Mouse (Mus musculus): ENCODE measurements around the gene Ppm1h. TPM values are rescaled to one million over a fixed set of nuclear protein-coding genes. Genes with fewer than 3 reads are reported as not detected.

Gene Ppm1h
- polyA plus RNA-seq, 1 experiment: 13.1 TPM

- H3K4me3 ChIP-seq (replicated peaks; ENCODE audit: control insufficient read depth, low read depth, low read length): no peak overlapping the region
- H3K27ac ChIP-seq (ENCODE audit: control insufficient read depth, insufficient read depth, low read depth, low read length, poor library complexity): no peak overlapping the region
- TF ChIP-seq POLR2A (IDR thresholded peaks at IDR 0.05; ENCODE audit: borderline replicate concordance, control insufficient read depth, low read depth, low read length): no peak
- WGBS: 83% methylated on average over 5 of the region's 5 CpGs
- H3K4me1 ChIP-seq (ENCODE audit: control insufficient read depth, insufficient read depth, low read length): no peaks in the 10 kb centered on the region
Observed at GRCm38 (mm10) chr10:122885301-122885700, 206.7 kb downstream of the Ppm1h start.

GRCm38 (mm10) chr10:122886055-122886915, 207.7 kb downstream of the Ppm1h start:
- Histone ChIP-seq H3K4me3 (replicated peaks; ENCODE audit: control insufficient read depth, low read depth, low read length) (no peak overlapping the region), H3K27ac (ENCODE audit: control insufficient read depth, insufficient read depth, low read depth, low read length, poor library complexity) (no peak overlapping the region), H3K4me1 (ENCODE audit: control insufficient read depth, insufficient read depth, low read length) (no peaks in the 10 kb centered on the region)
- no peak for TF ChIP-seq POLR2A (IDR thresholded peaks at IDR 0.05; ENCODE audit: borderline replicate concordance, control insufficient read depth, low read depth, low read length)
- TF ChIP-seq CTCF (IDR thresholded peaks at IDR 0.05; ENCODE audit: control insufficient read depth, insufficient read depth, low read length): no peak
- WGBS: 45% methylated on average over 26 of the region's 26 CpGs

- TF ChIP-seq CTCF (IDR thresholded peaks at IDR 0.05; ENCODE audit: control insufficient read depth, insufficient read depth, low read length) (no peak), POLR2A (IDR thresholded peaks at IDR 0.05; ENCODE audit: borderline replicate concordance, control insufficient read depth, low read depth, low read length) (no peak)
Observed at GRCm38 (mm10) chr10:122886916-122887527, 208.5 kb downstream of the Ppm1h start.

GRCm38 (mm10) chr10:122887528-122888183, 209.1 kb downstream of the Ppm1h start:
- H3K27ac ChIP-seq (ENCODE audit: control insufficient read depth, insufficient read depth, low read depth, low read length, poor library complexity): no peak overlapping the region
- no peak overlapping the region for H3K4me3 ChIP-seq (replicated peaks; ENCODE audit: control insufficient read depth, low read depth, low read length)
- WGBS: 86% methylated on average over 10 of the region's 10 CpGs
- no peaks in the 10 kb centered on the region for H3K4me1 ChIP-seq (ENCODE audit: control insufficient read depth, insufficient read depth, low read length)
- no peak for TF ChIP-seq CTCF (IDR thresholded peaks at IDR 0.05; ENCODE audit: control insufficient read depth, insufficient read depth, low read length)
- TF ChIP-seq POLR2A (IDR thresholded peaks at IDR 0.05; ENCODE audit: borderline replicate concordance, control insufficient read depth, low read depth, low read length): no peak

More at GRCm38 (mm10) chr10:122886916-122887527, 208.5 kb downstream of the Ppm1h start:
- Histone ChIP-seq H3K27ac (ENCODE audit: control insufficient read depth, insufficient read depth, low read depth, low read length, poor library complexity) (no peak overlapping the region), H3K4me1 (ENCODE audit: control insufficient read depth, insufficient read depth, low read length) (no peaks in the 10 kb centered on the region), H3K4me3 (replicated peaks; ENCODE audit: control insufficient read depth, low read depth, low read length) (no peak overlapping the region)
- WGBS: 87% methylated on average over 14 of the region's 14 CpGs

- H3K4me1 ChIP-seq (ENCODE audit: control insufficient read depth, insufficient read depth, low read length): no peaks in the 10 kb centered on the region
- TF ChIP-seq CTCF (IDR thresholded peaks at IDR 0.05; ENCODE audit: control insufficient read depth, insufficient read depth, low read length): no peak
- no peak for TF ChIP-seq POLR2A (IDR thresholded peaks at IDR 0.05; ENCODE audit: borderline replicate concordance, control insufficient read depth, low read depth, low read length)
- WGBS: 82% methylated on average over 14 of the region's 14 CpGs
- H3K27ac ChIP-seq (ENCODE audit: control insufficient read depth, insufficient read depth, low read depth, low read length, poor library complexity): no peak overlapping the region
- no peak overlapping the region for H3K4me3 ChIP-seq (replicated peaks; ENCODE audit: control insufficient read depth, low read depth, low read length)
Observed at GRCm38 (mm10) chr10:122890682-122891350, 212.3 kb downstream of the Ppm1h start.

GRCm38 (mm10) chr10:122891461-122891860, 212.9 kb downstream of the Ppm1h start:
- 77% methylated on average over 6 of the region's 6 CpGs for WGBS

GRCm38 (mm10) chr10:122894555-122895069, 216.1 kb downstream of the Ppm1h start:
- H3K4me1 ChIP-seq (ENCODE audit: control insufficient read depth, insufficient read depth, low read length): no peaks in the 10 kb centered on the region
- H3K4me3 ChIP-seq (replicated peaks; ENCODE audit: control insufficient read depth, low read depth, low read length): no peak overlapping the region
- H3K27ac ChIP-seq (ENCODE audit: control insufficient read depth, insufficient read depth, low read depth, low read length, poor library complexity): no peak overlapping the region
- WGBS: 35% methylated on average over 12 of the region's 12 CpGs
- TF ChIP-seq CTCF (IDR thresholded peaks at IDR 0.05; ENCODE audit: control insufficient read depth, insufficient read depth, low read length): no peak
- TF ChIP-seq POLR2A (IDR thresholded peaks at IDR 0.05; ENCODE audit: borderline replicate concordance, control insufficient read depth, low read depth, low read length): no peak

More at GRCm38 (mm10) chr10:122891461-122891860, 212.9 kb downstream of the Ppm1h start:
- no peaks in the 10 kb centered on the region for H3K4me1 ChIP-seq (ENCODE audit: control insufficient read depth, insufficient read depth, low read length)
- H3K27ac ChIP-seq (ENCODE audit: control insufficient read depth, insufficient read depth, low read depth, low read length, poor library complexity): no peak overlapping the region
- H3K4me3 ChIP-seq (replicated peaks; ENCODE audit: control insufficient read depth, low read depth, low read length): no peak overlapping the region
- TF ChIP-seq CTCF (IDR thresholded peaks at IDR 0.05; ENCODE audit: control insufficient read depth, insufficient read depth, low read length) (no peak), POLR2A (IDR thresholded peaks at IDR 0.05; ENCODE audit: borderline replicate concordance, control insufficient read depth, low read depth, low read length) (no peak)

Data from bone marrow, adult 2 months (tissue).